Mouse (Mus musculus) limb, embryonic 11.5 days (tissue): ENCODE data around the gene Smyd1. TPM values are rescaled to one million over a fixed set of nuclear protein-coding genes. Genes with fewer than 3 reads are reported as not detected.

Experiments
- ATAC-seq: fragments of 200-750 bp; cut with Nextera tagmentation; 2 replicates; pipeline ENCODE4 v1.8.0; 2017; ENCODE audit warnings: low read depth; ENCODE audit not compliant: insufficient number of reproducible peaks, low FRiP score, low TSS enrichment
- DNase-seq: peaks from one replicate; pipeline ENCODE4 v3.0.0-alpha.2; 2015; ENCODE audit warnings: low spot score
- H3K27ac ChIP-seq: fragments of 300-500 bp; sonication (generic); replicated peaks from 2 replicates; pipeline ENCODE4 v1.5.1; 2014; ENCODE audit warnings: low read depth, mild to moderate bottlenecking, low read length
- H3K27me3 ChIP-seq: fragments of 300-500 bp; sonication (generic); 2 replicates; pipeline ENCODE4 v1.6.1; 2014; ENCODE audit warnings: mild to moderate bottlenecking, low read length, mixed read lengths; ENCODE audit not compliant: control insufficient read depth, insufficient read depth
- H3K36me3 ChIP-seq: fragments of 300-500 bp; sonication (generic); 2 replicates; pipeline ENCODE4 v1.6.1; 2014; ENCODE audit warnings: mild to moderate bottlenecking, low read length, moderate library complexity, mixed read lengths; ENCODE audit not compliant: control insufficient read depth, insufficient read depth
- H3K4me1 ChIP-seq: fragments of 300-500 bp; sonication (generic); 2 replicates; pipeline ENCODE4 v1.6.1; 2014; ENCODE audit warnings: low read length, mixed read lengths; ENCODE audit not compliant: control insufficient read depth, insufficient read depth
- H3K4me2 ChIP-seq: fragments of 300-500 bp; sonication (generic); 2 replicates; pipeline ENCODE4 v1.6.1; 2014; ENCODE audit warnings: low read depth, mild to moderate bottlenecking, moderate library complexity; ENCODE audit not compliant: severe bottlenecking
- H3K4me3 ChIP-seq: fragments of 300-500 bp; sonication (generic); 2 replicates; pipeline ENCODE4 v1.5.1; 2014; ENCODE audit warnings: low read depth, low read length
- H3K9ac ChIP-seq: fragments of 300-500 bp; sonication (generic); 2 replicates; pipeline ENCODE4 v1.6.1; 2014; ENCODE audit warnings: mild to moderate bottlenecking, low read length
- H3K9me3 ChIP-seq: fragments of 300-500 bp; sonication (generic); 2 replicates; pipeline ENCODE4 v1.6.1; 2016; ENCODE audit warnings: low read length; ENCODE audit not compliant: control insufficient read depth
- WGBS: fragments of 180-500 bp; shearing (Covaris S2); extraction: QIAGEN DNeasy Blood & Tissue Kit; methylation state at CpG from one replicate; pipeline ENCODE4 v1.1.7; 2014; 5-methylcytosine and 5-hydroxymethylcytosine counted together
- polyA plus RNA-seq: library from polyadenylated mRNA; unstranded; fragments of >200 nt; fragmentation: Nextera tagmentation; extraction: Ambion mirVana; gene quantifications from 2 replicates; pipeline ENCODE4 v1.2.1, GENCODE M21; 2014

The Smyd1 gene
- polyA plus RNA-seq, 1 experiment from 2014 or later, result 3.7 TPM

DNA sequence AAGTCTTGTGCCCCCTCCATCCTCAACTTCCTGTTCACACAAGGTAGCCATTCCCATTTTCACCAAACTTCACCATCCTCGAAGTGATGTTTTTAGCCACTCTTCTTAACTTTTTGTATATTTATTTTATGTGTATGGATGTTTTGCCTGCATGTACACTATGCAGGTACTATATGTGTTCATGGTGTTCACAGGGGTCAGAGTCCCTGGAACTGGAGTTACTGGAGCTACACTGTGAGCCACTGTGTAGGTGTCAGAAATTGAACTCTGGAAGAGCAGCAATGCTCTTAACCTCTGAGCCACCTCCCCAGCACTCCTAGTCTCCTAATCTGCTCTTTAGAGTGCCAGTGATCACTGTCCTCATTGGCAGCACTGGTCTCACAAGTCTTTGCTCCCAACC lies 73.6 kb downstream of the Smyd1 start:
- DNase-seq (no peak), ATAC-seq (no peak)
- Histone ChIP-seq H3K27ac (no peak overlapping the region), H3K27me3 (no peaks in the 10 kb centered on the region), H3K36me3 (no peaks in the 10 kb centered on the region), H3K4me3 (no peak overlapping the region), H3K9me3 (no peaks in the 10 kb centered on the region), H3K4me2 (no peak overlapping the region), H3K9ac (no peak overlapping the region), H3K4me1 (no peaks in the 10 kb centered on the region)
- WGBS, result 93% methylated on average over 1 of the region's 1 CpGs

DNA sequence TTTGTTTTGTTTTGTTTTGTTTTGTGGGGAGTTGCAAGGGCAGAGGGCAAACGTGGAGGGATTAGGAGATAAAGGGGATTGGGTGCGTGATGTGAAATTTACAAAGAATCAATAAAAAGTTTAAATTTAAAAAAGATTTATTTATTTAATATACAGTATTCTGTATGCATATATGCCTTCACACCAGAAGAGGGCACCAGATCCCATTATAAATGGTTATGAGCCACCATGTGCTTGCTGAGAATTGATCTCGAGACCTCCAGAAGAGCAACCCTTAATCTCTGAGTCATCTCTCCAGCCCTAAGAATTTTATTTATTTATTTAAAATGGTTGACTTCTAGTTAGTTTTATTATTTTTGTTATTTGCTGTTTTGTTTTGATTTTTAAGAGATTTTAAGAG lies 78.8 kb downstream of the Smyd1 start:
- no peak overlapping the region for H3K27ac ChIP-seq
- H3K9me3 ChIP-seq, result no peaks in the 10 kb centered on the region
- H3K4me3 ChIP-seq, result no peak overlapping the region
- no peak overlapping the region for H3K9ac ChIP-seq
- no peaks in the 10 kb centered on the region for H3K4me1 ChIP-seq
- H3K27me3 ChIP-seq, result no peaks in the 10 kb centered on the region
- 82% methylated on average over 3 of the region's 3 CpGs for WGBS
- DNase-seq (no peak), ATAC-seq (no peak)
- no peak overlapping the region for H3K4me2 ChIP-seq
- H3K36me3 ChIP-seq, result no peaks in the 10 kb centered on the region

DNA sequence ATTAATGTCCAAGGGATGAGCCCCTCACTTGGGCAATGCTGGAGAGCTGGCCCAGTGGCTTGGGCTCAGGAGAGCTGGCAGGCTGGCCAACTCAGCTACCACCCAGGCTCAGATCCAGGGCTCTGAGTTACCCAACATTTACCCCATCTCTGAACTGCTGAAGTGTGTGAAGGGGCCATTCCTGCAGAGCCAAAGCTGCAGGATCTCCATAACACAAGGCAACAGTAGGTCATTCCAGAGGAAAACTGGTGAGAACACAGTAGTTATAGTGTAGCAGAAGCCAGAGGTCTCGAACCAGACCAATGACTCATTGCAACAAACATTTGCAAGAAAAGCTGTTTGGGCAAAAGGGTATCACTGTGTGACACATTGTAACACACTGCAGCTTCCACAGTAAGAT lies 79.2 kb downstream of the Smyd1 start:
- ATAC-seq (no peak), DNase-seq (no peak)
- 87% methylated on average over 1 of the region's 1 CpGs for WGBS

DNA sequence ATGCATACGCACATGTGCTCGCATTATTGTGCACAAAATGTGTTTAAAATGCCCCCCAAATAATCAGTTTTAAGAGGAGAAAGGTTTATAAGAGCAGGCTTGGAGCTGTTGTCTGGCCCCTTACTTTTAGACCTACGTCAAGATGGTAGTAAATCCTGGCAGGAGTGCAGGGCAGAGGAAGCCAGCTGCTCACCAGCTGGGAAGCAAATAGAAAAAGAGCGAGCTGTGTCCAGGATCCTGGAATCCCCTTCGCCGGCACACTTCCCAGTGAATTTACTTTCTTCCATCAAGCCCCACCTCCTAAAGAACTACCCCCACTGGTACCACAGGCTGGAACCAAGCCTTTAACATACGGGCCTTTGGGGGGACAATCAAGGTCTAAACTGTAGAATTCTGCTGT lies 81.2 kb downstream of the Smyd1 start:
- no peak for DNase-seq
- WGBS, result 49% methylated on average over 7 of the region's 7 CpGs
- Histone ChIP-seq H3K36me3 (no peaks in the 10 kb centered on the region), H3K4me1 (no peaks in the 10 kb centered on the region), H3K4me2 (no peak overlapping the region), H3K27ac (no peak overlapping the region), H3K4me3 (no peak overlapping the region), H3K9me3 (no peaks in the 10 kb centered on the region), H3K9ac (no peak overlapping the region), H3K27me3 (no peaks in the 10 kb centered on the region)
- ATAC-seq, result no peak

More for the DNA sequence above, 79.2 kb downstream of the Smyd1 start:
- Histone ChIP-seq H3K9me3 (no peaks in the 10 kb centered on the region), H3K4me1 (no peaks in the 10 kb centered on the region), H3K27me3 (no peaks in the 10 kb centered on the region), H3K36me3 (no peaks in the 10 kb centered on the region), H3K9ac (no peak overlapping the region), H3K27ac (no peak overlapping the region), H3K4me3 (no peak overlapping the region), H3K4me2 (no peak overlapping the region)

DNA sequence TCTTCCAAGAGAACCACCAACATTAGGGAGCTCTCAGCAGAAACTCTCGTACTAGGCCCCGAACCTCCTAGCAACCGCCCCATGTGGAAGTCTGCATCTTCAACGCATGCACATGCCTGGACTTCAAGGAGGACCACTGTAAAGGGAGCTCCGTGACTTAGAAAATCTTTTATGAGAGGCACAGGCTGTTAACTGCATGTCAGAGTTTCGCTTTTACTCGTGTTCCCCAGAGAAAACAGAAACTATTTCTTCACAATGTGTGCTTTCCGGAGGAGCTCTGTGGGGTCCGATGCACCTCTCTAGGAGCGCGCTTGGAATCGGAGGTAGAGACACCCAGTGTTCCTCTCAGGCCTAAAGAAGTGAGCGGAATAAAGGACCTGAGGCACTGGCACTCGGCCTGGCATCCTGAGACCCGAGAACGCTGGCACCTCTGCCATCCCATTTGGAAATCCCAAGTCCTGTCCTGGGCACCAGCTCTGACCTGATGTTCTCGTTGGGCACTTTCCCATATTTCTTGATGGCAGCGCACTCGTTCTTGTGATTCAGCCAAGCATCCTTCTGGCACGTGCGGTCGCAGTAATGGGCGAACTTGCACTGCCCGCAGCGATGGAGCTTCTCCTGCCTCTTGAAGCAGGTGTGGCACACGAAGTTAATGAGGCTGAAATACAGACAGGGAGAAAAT lies 82.8 kb downstream of the Smyd1 start:
- ATAC-seq (no peak), DNase-seq (no peak)
- no peak overlapping the region for H3K4me2 ChIP-seq
- WGBS, result 88% methylated on average over 26 of the region's 26 CpGs
- no peaks in the 10 kb centered on the region for H3K4me1 ChIP-seq
- no peak overlapping the region for H3K9ac ChIP-seq
- no peaks in the 10 kb centered on the region for H3K36me3 ChIP-seq
- H3K27me3 ChIP-seq, result no peaks in the 10 kb centered on the region
- no peak overlapping the region for H3K27ac ChIP-seq
- no peaks in the 10 kb centered on the region for H3K9me3 ChIP-seq
- H3K4me3 ChIP-seq, result no peak overlapping the region

DNA sequence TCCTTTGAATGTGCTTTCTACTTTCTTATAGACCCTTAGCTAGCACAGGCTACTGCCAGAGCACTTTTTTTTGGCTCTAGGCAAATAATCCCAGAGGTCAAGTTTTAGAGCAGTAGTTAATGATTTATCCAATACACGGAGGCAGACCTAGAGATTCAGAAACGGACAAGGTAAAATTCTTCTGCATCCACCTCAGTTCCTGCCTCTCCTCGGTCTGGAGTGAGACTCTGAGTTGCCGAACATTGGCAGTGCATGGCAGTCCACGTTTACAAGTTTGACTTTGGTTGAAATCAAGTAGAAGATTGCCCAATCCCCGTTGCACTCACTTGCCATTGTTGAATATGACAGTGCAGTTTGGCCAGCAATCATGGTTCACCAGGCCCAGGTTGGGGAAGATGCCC lies 85.0 kb downstream of the Smyd1 start:
- Histone ChIP-seq H3K4me1 (no peaks in the 10 kb centered on the region), H3K9me3 (no peaks in the 10 kb centered on the region), H3K27me3 (no peaks in the 10 kb centered on the region), H3K4me2 (no peak overlapping the region), H3K4me3 (no peak overlapping the region), H3K27ac (no peak overlapping the region), H3K9ac (no peak overlapping the region), H3K36me3 (no peaks in the 10 kb centered on the region)
- ATAC-seq (no peak), DNase-seq (no peak)
- 89% methylated on average over 6 of the region's 6 CpGs for WGBS

DNA sequence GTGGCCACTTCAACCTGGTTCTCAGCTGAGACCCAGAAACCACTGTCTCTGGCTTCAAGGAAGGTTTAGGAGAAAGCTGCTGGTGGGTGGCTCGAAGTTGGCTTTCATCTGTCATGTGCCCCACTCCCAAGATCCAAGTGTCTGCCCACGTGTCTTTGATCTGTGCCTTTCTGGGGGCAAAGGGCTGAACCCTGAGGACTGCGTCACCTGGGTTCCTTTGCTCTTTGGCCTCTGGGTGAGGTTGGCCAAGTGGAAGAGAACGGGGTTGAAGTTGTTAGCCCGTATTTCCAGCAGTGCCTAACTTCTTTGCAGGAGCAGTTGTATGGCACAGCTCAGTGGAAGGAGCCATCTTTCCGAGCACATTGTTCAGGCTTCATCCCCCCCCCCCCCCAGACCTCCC lies 85.5 kb downstream of the Smyd1 start:
- Histone ChIP-seq H3K27ac (no peak overlapping the region), H3K4me3 (no peak overlapping the region), H3K9ac (no peak overlapping the region), H3K4me2 (no peak overlapping the region), H3K9me3 (no peaks in the 10 kb centered on the region), H3K36me3 (no peaks in the 10 kb centered on the region), H3K4me1 (no peaks in the 10 kb centered on the region), H3K27me3 (no peaks in the 10 kb centered on the region)
- ATAC-seq, result no peak
- no peak for DNase-seq
- 70% methylated on average over 6 of the region's 6 CpGs for WGBS

DNA sequence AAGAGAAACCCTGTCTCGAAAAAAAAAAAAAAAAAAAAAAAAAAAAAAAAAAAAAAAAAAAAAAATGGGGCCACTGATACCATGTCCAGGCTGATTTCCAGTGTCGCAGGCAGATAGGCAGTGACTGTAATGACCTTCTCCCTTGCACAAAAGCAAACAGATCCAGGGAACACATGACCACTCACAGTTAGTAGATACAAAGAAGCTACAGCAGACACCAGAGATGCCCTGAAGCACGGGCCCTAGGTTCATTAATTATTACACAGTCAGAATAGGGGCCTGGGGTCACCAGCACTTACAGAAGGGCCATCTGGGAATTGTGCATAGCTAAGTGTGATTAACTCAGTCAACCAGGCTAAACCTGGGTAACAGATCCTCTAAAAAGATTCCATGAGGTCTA lies 86.1 kb downstream of the Smyd1 start:
- H3K4me1 ChIP-seq, result no peaks in the 10 kb centered on the region
- no peaks in the 10 kb centered on the region for H3K9me3 ChIP-seq
- no peak overlapping the region for H3K4me3 ChIP-seq
- no peaks in the 10 kb centered on the region for H3K27me3 ChIP-seq
- no peak overlapping the region for H3K4me2 ChIP-seq
- ATAC-seq (no peak), DNase-seq (no peak)
- H3K36me3 ChIP-seq, result no peaks in the 10 kb centered on the region
- 75% methylated on average over 3 of the region's 3 CpGs for WGBS
- H3K9ac ChIP-seq, result no peak overlapping the region
- no peak overlapping the region for H3K27ac ChIP-seq

DNA sequence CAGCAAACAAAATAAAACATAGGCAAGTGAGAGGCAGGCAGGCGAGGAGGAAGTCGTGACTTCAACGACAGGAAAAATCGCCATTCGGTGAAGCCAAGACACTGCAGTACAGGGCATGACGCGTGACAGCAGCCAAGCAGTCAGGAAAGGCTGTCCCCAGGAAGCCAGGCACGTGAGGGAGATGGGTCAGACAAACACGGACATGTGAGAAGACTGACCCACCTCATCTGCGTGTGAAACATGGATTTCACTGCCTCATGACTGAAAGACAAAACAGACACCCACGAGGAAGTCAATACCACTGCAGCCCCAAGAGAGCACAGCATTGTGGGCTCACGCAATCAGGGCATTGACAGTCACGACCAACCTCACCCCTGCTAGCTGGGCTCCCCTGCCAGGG lies 86.9 kb downstream of the Smyd1 start:
- H3K4me3 ChIP-seq, result no peak overlapping the region
- no peaks in the 10 kb centered on the region for H3K4me1 ChIP-seq
- DNase-seq (no peak), ATAC-seq (no peak)
- WGBS, result 86% methylated on average over 13 of the region's 13 CpGs
- H3K4me2 ChIP-seq, result no peak overlapping the region
- no peaks in the 10 kb centered on the region for H3K9me3 ChIP-seq
- no peak overlapping the region for H3K9ac ChIP-seq
- H3K27me3 ChIP-seq, result no peaks in the 10 kb centered on the region
- no peaks in the 10 kb centered on the region for H3K36me3 ChIP-seq
- H3K27ac ChIP-seq, result no peak overlapping the region
